Mouse (Mus musculus) neural tube, embryonic 11.5 days (tissue): ENCODE results near the gene Ano4. TPM values are rescaled to one million over a fixed set of nuclear protein-coding genes. Genes with fewer than 3 reads are reported as not detected.

Experiments
- ATAC-seq: fragments of 200-750 bp; cut with Nextera tagmentation; 2 replicates; pipeline ENCODE4 v1.8.0; 2017; ENCODE audit warnings: moderate number of reproducible peaks, mild to moderate bottlenecking, moderate TSS enrichment, moderate library complexity; ENCODE audit not compliant: insufficient read depth, low FRiP score, low TSS enrichment
- DNase-seq: peaks from one replicate; pipeline ENCODE4 v3.0.0-alpha.2; 2015; ENCODE audit warnings: low spot score
- H3K27ac ChIP-seq: fragments of 300-500 bp; sonication (generic); 2 replicates; pipeline ENCODE4 v1.5.1; 2014; ENCODE audit warnings: low read depth, mild to moderate bottlenecking, low read length
- H3K27me3 ChIP-seq: fragments of 300-500 bp; sonication (generic); 2 replicates; pipeline ENCODE4 v1.6.1; 2014; ENCODE audit warnings: mild to moderate bottlenecking, low read length, mixed read lengths; ENCODE audit not compliant: control insufficient read depth, insufficient read depth
- H3K36me3 ChIP-seq: fragments of 300-500 bp; sonication (generic); 2 replicates; pipeline ENCODE4 v1.6.1; 2014; ENCODE audit warnings: mild to moderate bottlenecking, low read length, moderate library complexity, mixed read lengths; ENCODE audit not compliant: control insufficient read depth, insufficient read depth
- H3K4me1 ChIP-seq: fragments of 300-500 bp; sonication (generic); 2 replicates; pipeline ENCODE4 v1.6.1; 2014; ENCODE audit warnings: low read length, mixed read lengths; ENCODE audit not compliant: control insufficient read depth, insufficient read depth
- H3K4me2 ChIP-seq: fragments of 300-500 bp; sonication (generic); 2 replicates; pipeline ENCODE4 v1.6.1; 2014; ENCODE audit warnings: low read depth, mild to moderate bottlenecking, moderate library complexity
- H3K4me3 ChIP-seq: fragments of 300-500 bp; sonication (generic); 2 replicates; pipeline ENCODE4 v1.5.1; 2014; ENCODE audit warnings: low read depth, low read length
- H3K9ac ChIP-seq: fragments of 300-500 bp; sonication (generic); 2 replicates; pipeline ENCODE4 v1.6.1; 2014; ENCODE audit warnings: mild to moderate bottlenecking, low read length
- H3K9me3 ChIP-seq: fragments of 300-500 bp; sonication (generic); 2 replicates; pipeline ENCODE4 v1.6.1; 2016; ENCODE audit warnings: low read length; ENCODE audit not compliant: control insufficient read depth
- WGBS: fragments of 180-500 bp; shearing (Covaris S2); extraction: QIAGEN DNeasy Blood & Tissue Kit; methylation state at CpG from one replicate; pipeline ENCODE4 v1.1.7; 2014; 5-methylcytosine and 5-hydroxymethylcytosine counted together
- polyA plus RNA-seq: library from polyadenylated mRNA; unstranded; fragments of >200 nt; fragmentation: Nextera tagmentation; extraction: Ambion mirVana; gene quantifications from 2 replicates; pipeline ENCODE4 v1.2.1, GENCODE M21; 2014

Gene Ano4
- polyA plus RNA-seq, 1 experiment from 2014 or later = 1.4 TPM

GRCm38 (mm10) chr10:89326383-89326782, 18.2 kb downstream of the Ano4 start:
- Histone ChIP-seq H3K4me1 (no peaks in the 10 kb centered on the region), H3K27me3 (no peaks in the 10 kb centered on the region), H3K4me2 (no peak overlapping the region), H3K27ac (no peak overlapping the region), H3K36me3 (no peaks in the 10 kb centered on the region), H3K4me3 (no peak overlapping the region), H3K9me3 (no peaks in the 10 kb centered on the region), H3K9ac (no peak overlapping the region)
- ATAC-seq (no peak), DNase-seq (no peak)
- WGBS = 88% methylated on average over 5 of the region's 5 CpGs

- Histone ChIP-seq H3K9me3 (no peaks in the 10 kb centered on the region), H3K4me3 (no peak overlapping the region), H3K4me1 (no peaks in the 10 kb centered on the region), H3K27me3 (no peaks in the 10 kb centered on the region), H3K4me2 (no peak overlapping the region), H3K36me3 (no peaks in the 10 kb centered on the region), H3K9ac (no peak overlapping the region), H3K27ac (no peak overlapping the region)
- ATAC-seq = no peak
- no peak for DNase-seq
Measured at GRCm38 (mm10) chr10:89307566-89307965, 37.0 kb downstream of the Ano4 start.

GRCm38 (mm10) chr10:89300346-89300745, 44.2 kb downstream of the Ano4 start:
- Histone ChIP-seq H3K9me3 (no peaks in the 10 kb centered on the region), H3K36me3 (no peaks in the 10 kb centered on the region), H3K4me2 (no peak overlapping the region), H3K4me1 (no peaks in the 10 kb centered on the region), H3K27ac (no peak overlapping the region), H3K4me3 (no peak overlapping the region), H3K27me3 (no peaks in the 10 kb centered on the region), H3K9ac (no peak overlapping the region)
- DNase-seq (no peak), ATAC-seq (no peak)
- 77% methylated on average over 2 of the region's 2 CpGs for WGBS

- ATAC-seq (no peak), DNase-seq (no peak)
- WGBS = 83% methylated on average over 3 of the region's 3 CpGs
- Histone ChIP-seq H3K27me3 (no peaks in the 10 kb centered on the region), H3K9ac (no peak overlapping the region), H3K4me2 (no peak overlapping the region), H3K27ac (no peak overlapping the region), H3K36me3 (no peaks in the 10 kb centered on the region), H3K4me1 (no peaks in the 10 kb centered on the region), H3K4me3 (no peak overlapping the region), H3K9me3 (no peaks in the 10 kb centered on the region)
Measured at GRCm38 (mm10) chr10:89292784-89293183, 51.8 kb downstream of the Ano4 start.

GRCm38 (mm10) chr10:89290698-89291097, 53.9 kb downstream of the Ano4 start:
- Histone ChIP-seq H3K4me3 (no peak overlapping the region), H3K27ac (no peak overlapping the region), H3K36me3 (no peaks in the 10 kb centered on the region), H3K9me3 (no peaks in the 10 kb centered on the region), H3K4me1 (no peaks in the 10 kb centered on the region), H3K4me2 (no peak overlapping the region), H3K9ac (no peak overlapping the region), H3K27me3 (no peaks in the 10 kb centered on the region)
- WGBS = 77% methylated on average over 6 of the region's 6 CpGs
- DNase-seq (no peak), ATAC-seq (no peak)

GRCm38 (mm10) chr10:89289290-89289689, 55.3 kb downstream of the Ano4 start:
- Histone ChIP-seq H3K27me3 (no peaks in the 10 kb centered on the region), H3K4me2 (no peak overlapping the region), H3K4me1 (no peaks in the 10 kb centered on the region), H3K36me3 (no peaks in the 10 kb centered on the region), H3K27ac (no peak overlapping the region), H3K9ac (no peak overlapping the region), H3K4me3 (no peak overlapping the region), H3K9me3 (no peaks in the 10 kb centered on the region)
- DNase-seq (no peak), ATAC-seq (no peak)
- WGBS = 92% methylated on average over 4 of the region's 4 CpGs

- 91% methylated on average over 5 of the region's 5 CpGs for WGBS
- no peaks in the 10 kb centered on the region for H3K4me1 ChIP-seq
- ATAC-seq (no peak), DNase-seq (no peak)
- no peak overlapping the region for H3K9ac ChIP-seq
- H3K4me3 ChIP-seq = no peak overlapping the region
- no peak overlapping the region for H3K4me2 ChIP-seq
- no peaks in the 10 kb centered on the region for H3K27me3 ChIP-seq
- H3K27ac ChIP-seq = no peak overlapping the region
- H3K36me3 ChIP-seq = no peaks in the 10 kb centered on the region
- H3K9me3 ChIP-seq = no peaks in the 10 kb centered on the region
Measured at GRCm38 (mm10) chr10:89280402-89280801, 64.2 kb downstream of the Ano4 start.

GRCm38 (mm10) chr10:89273001-89273680, 71.4 kb downstream of the Ano4 start:
- 91% methylated on average over 3 of the region's 3 CpGs for WGBS
- Histone ChIP-seq H3K4me3 (no peak overlapping the region), H3K4me1 (no peaks in the 10 kb centered on the region), H3K27ac (no peak overlapping the region), H3K4me2 (no peak overlapping the region), H3K9me3 (no peaks in the 10 kb centered on the region), H3K9ac (no peak overlapping the region), H3K27me3 (no peaks in the 10 kb centered on the region), H3K36me3 (no peaks in the 10 kb centered on the region)
- ATAC-seq = no peak
- DNase-seq = no peak

GRCm38 (mm10) chr10:89267312-89267711, 77.2 kb downstream of the Ano4 start:
- Histone ChIP-seq H3K27ac (no peak overlapping the region), H3K9ac (no peak overlapping the region), H3K27me3 (no peaks in the 10 kb centered on the region), H3K4me3 (no peak overlapping the region), H3K9me3 (no peaks in the 10 kb centered on the region), H3K4me2 (no peak overlapping the region), H3K36me3 (no peaks in the 10 kb centered on the region), H3K4me1 (no peaks in the 10 kb centered on the region)
- DNase-seq (no peak), ATAC-seq (no peak)
- WGBS = 88% methylated on average over 3 of the region's 3 CpGs
